Mouse (Mus musculus) heart, adult 11 months (tissue): ENCODE measurements around the gene Cavin3.
A peak's percentile ranks its signal among the peaks of the same experiment; 100 is the strongest.

ENCODE experiments used
- DNase-seq: peaks from one replicate; pipeline ENCODE4 v3.0.0; 2022

The Cavin3 gene

DNA sequence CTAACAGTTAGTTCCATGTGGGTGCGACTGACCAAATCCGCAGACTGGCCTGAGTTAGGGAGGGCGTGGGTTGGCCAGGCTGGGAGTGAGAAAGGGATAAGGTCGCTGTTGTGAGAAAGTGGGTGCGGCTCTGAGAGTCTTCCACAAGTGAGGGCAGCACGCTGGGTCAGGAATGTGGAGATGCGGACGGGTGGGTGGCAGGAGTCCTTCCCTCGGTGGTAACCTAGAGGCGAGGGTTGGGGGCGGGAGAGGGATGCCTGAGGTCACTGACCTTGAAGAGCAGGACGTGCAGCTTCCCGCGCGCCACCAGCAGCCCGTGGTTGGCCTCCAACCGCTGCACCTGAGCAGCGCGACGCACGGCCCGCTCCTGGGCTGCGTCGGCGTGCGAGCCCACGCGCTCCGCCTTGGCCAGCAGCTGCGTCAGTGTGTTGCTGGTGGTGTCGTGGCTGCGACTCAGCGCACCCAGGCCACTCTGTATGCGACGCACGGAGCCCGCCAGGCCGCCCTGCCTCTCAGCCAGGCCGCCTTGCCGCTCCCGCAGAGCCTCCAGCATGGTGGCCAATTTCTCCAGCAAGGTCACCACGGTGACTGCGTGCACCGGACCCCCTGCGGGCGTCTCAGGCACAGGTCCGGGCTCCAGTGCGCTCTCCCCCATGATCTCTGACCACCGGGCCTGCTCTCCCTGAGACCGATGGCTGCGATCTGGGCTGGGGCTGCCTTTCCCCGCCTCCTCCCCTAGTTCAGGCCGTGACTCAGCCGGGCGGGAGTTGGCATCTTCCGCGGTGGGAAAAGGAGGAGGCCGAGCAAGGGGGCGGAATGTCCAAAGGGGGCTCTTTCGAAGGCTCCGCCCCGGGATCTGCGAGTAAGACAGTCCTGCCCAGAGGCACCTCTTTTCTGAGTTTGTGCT, at the start of gene Cavin3:
Cavin3 (minus strand) TSS at position 796 of the 907 bp plus-strand sequence.
- peak; percentile 99 for DNase-seq

DNA sequence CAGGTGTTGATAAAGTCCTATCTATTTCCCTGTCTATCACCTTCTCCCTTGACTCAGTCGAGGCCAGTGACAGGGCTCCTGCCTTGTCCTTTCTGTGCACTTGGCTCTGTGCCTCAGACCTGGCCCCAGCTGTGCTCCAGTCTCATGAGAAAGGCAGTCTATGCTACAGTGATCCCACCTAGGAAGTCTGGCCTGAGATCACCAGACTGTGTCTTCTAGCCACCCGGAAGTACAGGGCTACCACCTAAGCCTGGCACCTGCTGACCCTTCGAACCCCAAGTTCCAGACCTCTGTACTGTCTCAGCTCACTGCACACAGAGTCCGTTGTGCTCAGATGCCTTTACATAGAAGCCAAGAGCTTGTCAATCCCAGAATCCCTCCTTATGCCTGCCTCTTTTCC, 46.0 kb upstream of the Cavin3 start:
- DNase-seq: peak; percentile 83

DNA sequence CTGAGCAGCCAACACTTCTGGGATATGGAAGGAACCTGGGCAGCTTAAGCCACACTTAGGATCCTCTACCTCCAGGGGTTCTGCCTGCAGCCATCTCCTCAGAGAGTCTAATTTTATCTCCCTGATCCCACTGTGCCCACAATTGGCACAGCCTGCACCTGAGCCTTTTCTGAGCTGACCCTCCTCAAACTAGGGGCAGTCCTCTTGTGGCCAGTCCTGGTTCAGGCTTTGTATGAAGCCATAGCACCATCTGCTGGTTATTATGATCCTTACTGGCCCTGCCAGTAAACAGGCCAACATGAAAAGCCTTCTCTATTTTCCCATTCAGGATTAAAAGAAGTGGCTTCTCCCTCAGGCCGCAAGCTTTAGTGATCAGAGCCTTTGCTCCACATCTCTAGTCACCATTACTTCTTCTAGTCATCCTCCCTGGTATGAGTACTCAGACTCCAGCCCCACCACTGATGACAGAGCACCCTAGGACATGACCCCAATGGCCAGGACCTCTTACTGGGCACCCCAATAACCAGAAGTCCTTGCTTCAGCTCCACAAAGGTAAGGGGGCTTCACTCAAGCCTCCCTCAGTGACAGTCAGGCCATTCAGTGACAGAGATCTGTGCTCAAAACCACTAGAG, 45.3 kb upstream of the Cavin3 start:
- peak; percentile 74 for DNase-seq

DNA sequence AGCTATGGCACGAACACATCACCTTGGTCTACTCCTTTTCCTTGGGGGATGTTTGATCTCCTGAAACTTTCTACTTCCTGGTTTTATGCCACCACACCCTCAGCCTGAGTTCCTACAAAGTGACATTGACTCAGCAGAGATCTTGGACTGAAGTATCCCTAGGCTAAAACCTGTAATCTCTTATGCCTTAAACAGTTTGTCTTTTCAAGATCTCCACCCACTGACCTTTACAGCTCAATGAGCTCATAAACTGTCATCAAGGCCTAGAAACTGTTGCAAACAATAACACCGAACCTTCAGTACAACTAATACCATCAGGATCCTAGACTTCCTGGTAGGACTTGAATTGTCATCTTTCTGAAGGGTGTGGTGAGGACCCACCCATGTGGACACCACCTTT, 42.1 kb upstream of the Cavin3 start:
- no peak for DNase-seq

DNA sequence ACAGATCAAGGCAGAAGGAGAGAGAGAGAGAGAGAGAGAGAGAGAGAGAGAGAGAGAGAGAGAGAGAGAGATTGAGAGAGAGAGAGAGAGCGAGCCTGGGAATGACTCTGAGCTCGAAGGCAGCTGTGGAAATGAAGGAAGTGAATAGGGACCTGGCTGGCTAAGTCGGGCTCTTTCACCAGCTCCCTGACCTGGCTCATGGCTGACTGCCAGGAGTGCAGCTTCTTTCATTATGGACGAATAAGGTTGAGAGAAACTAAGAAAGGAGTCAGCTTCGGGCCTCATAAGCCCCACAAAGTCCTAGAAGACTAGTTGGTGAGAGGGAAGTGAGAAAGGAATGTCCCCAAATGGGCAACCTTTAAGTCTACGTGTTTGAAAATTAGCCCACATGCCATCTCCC, 38.1 kb upstream of the Cavin3 start:
- DNase-seq: no peak

DNA sequence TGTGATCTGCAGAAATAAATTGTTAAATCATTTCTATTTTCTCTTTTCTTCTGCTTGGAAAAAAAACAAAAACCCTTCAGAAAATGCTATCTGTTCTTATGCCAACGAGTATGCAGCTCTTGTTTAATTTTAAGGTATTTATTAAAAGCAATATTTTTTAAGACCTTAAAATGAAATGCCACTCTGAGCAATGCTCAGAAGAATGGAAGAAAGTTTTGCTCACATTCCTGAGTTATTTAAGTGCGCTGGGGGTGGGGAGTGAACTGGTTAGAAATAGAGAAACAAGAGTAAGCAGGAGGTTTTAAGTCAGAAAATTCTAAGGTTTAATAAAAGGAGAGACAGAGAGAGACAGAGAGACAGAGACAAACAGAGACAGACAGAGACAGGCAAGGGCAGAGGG, 37.7 kb upstream of the Cavin3 start:
- DNase-seq: no peak

DNA sequence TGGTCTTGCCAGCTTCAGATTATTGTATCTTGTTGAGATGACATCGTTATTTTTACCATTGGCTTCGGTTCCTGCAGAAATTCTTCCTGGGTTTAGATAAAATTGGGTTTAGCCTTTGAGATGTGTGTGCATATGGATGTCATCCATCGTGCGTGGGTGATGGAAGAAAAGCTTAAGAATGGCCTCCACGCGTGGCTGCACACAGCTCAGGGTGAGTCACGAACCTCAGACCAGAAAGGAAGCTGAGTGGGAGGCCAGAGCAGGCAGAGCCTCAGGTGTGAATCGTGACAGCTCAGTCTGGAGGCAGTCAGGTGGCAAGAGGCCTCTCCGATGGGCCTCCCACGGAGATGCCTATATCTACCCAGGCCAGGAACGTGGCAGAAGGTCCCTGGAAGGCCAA, 37.2 kb upstream of the Cavin3 start:
- DNase-seq: peak; percentile 49

DNA sequence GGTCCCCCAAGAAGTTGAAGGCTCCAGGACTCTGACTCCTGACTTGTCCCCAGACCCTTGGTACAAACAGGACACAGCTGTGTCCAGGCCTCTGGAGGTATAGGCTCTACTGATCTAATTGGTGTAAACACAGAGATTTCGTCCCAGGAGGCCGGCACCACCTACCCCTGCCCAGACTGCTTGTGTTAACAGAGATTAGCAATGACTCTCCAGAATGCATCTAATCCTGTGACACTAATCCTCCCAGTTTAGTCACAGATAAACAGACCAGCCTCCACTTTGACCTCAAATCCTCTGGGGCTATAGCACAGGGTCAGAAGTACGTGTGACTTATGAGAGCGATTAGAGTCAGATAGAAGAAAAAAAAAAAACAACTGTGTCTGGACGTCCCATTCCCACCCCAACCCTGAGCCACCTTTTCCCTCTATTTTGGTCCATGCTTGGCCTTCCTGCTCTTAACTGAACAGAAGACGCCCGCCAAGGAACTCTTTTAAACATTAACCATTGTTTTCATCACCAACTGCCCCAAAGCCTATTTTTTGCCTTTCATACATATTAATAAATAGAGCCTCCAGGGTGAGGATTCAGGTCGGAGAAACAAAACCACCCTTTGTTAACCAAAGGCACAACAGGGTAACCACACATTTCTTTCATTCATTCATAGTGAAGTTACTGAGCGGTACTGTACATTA, 34.7 kb upstream of the Cavin3 start:
- no peak for DNase-seq

DNA sequence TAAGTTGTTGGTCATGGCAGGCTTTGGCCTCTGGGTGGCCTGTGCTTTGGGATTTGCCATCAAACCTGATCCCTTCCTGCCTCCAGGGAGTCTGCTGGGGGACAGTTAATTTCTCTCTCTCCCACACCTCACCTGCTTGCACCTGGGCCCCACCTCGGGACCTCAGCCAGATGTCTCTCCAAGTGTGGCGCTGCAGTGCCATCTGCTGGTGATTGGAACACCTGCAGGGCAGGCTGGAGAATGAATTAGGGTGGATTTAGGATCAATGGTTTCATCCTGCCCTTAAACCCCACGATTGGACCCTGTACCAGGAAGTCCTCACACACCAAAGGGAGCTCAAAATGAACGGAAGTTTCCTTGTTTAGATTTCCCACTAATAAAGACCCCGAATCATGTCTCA, 33.1 kb upstream of the Cavin3 start:
- peak; percentile 90 for DNase-seq

DNA sequence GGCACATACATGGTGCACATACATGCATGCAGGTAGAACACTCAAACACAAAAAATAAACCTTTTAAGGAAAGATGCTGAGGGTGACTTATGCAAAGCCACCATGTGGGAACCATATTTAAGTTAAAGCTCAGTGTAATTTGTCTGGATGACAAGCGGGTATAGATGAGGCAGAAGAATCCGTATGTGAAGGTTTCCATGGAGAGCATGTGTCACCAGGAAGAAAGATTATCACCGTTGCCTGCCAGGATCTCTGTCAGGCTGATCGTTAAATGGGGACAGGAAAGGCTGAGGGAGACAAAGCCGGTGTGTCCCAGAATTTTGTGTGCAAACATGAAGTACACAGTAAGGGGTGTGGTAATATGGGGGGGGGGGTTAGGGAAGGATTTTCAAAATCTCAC, 32.5 kb upstream of the Cavin3 start:
- no peak for DNase-seq

DNA sequence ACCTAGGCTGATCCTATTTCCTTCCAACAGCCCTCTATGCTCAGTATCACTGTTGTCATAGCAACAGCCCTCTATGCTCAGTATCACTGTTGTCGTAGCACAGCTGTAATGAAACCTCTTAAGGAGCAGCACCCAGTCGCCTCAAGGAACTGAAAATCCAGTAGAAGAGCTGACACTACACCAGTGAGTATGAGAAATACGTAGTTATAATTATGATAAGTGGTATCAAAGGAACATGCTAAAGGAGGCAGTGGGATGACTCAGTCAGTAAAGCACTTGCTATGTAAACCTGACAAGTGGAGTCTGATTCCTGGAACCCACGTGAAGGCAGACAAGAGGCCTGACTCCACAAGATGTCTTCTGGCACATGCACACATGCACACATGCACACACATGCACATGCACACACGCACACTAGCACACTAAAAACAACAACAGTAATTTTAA, 31.8 kb upstream of the Cavin3 start:
- DNase-seq: no peak

DNA sequence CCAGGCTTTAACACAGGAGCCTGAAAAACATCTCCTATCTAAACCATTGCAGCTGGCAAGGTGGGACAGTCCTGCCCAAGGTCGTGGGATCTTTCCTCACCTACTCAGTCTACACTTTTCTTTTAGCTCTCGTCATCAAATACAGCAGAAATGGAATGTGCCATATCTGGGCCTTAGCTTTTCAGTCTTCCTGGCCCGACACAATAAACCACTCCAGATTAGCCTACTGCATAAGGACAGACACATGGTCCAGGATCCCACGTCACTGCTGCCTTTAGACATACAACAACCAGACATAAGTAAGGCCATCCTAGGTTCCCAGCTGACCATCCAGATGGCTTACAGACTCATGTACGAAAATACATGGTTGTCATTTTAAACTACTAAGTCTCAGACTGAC, 28.0 kb upstream of the Cavin3 start:
- no peak for DNase-seq

DNA sequence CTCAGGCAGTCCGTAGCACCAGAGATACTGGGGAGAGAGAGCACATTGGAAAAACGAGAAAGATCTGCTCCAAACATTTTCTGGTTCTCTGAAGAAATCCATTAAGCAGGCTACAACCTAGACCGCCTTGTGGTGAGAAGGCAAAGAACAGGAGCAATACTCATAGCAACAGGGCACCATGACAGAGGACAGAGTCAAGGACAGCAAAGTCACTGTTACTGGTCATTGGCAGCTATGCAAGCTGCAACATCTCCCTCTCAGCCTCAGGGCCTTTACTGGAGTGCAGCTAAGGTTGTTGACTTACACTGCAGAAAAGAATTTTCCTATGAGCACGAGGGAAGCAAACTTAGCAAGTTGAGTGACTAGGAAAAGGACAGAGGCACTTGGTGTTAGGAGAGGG, 25.2 kb upstream of the Cavin3 start:
- DNase-seq: no peak

DNA sequence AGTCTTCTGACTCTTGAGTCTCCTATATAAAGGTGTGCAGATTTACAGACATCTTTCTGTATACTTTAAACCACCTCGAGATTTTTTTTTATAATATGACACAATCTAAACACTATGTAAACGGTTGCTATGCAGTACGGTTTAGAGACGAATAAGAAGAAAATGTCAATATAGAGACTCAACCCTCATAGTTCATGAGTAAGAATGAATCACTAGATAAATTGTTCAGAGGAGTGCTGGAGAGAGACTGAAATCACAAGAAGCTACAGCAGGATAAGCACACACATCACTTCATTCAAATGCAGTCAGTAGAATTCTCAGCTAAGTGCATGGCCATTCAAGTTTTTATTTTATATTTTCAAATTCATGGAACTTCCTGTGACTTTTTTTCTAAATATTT, 19.9 kb upstream of the Cavin3 start:
- no peak for DNase-seq

DNA sequence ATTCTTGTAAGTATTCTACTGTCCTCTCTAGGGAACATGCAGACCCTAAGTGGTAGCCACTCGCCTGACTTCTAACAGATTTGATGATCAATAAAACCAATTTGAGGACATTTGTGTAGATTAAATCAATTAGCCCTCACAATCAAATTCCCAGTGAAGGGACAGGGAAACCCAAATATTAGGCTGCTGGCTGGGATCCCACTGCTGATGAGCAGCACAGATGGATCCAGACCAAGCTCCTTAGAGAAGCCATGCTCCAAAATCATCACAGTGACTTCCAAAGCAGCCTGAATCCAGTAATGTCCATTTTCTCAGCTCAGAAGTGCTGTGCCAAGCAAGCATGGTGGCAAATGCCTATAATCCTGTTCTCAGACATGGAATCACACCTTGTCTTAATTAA, 17.6 kb upstream of the Cavin3 start:
- DNase-seq: no peak

DNA sequence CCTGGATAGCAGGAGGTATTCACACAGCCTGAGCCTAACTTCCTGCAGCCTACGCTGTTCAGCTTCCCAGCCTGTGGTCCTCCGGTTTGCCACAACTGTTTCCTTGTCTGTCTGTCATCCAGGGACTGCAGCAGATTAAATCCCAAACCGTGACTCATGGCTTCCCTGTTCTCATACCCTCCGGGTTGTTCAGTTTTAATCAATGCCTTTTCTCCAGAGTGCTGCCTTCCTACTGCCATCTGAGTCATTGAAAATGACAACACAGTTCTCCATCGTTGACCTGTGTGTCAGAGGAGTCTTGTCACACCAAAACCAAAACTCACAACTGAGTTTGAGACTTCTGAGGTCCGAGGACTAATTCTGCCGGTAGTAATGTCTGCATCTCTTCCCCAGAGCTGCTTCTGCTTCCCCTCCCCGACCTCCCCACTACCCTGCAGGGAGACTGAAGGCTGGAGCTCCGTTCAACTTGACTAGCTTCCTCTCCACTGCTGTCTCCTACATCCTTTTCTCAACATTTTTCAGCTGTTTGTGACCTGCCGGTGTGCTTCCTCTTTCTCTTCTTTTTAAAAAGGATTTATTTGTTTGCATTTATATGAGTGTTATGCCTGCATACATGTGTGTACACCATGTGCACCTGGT, 16.9 kb upstream of the Cavin3 start:
- DNase-seq: no peak

DNA sequence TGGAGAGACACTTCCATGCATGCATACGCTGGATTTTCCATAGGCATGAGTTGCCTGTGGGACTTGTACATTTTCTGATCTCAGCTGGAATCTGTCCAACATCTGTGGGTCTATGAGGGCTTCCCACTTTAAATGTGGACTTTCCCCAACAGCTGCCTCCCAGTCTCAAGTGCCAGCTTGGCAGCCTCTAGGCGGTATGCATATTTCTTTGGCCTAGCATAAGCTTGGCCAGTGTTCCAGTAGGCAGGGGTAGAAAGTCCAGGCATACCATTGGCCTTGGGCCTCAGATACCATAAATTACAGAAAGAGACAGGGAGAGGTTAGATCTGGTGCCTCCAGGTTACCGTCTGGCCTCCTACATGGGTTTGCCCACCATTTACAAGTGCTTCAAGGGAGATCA, 15.8 kb upstream of the Cavin3 start:
- peak; percentile 81 for DNase-seq

DNA sequence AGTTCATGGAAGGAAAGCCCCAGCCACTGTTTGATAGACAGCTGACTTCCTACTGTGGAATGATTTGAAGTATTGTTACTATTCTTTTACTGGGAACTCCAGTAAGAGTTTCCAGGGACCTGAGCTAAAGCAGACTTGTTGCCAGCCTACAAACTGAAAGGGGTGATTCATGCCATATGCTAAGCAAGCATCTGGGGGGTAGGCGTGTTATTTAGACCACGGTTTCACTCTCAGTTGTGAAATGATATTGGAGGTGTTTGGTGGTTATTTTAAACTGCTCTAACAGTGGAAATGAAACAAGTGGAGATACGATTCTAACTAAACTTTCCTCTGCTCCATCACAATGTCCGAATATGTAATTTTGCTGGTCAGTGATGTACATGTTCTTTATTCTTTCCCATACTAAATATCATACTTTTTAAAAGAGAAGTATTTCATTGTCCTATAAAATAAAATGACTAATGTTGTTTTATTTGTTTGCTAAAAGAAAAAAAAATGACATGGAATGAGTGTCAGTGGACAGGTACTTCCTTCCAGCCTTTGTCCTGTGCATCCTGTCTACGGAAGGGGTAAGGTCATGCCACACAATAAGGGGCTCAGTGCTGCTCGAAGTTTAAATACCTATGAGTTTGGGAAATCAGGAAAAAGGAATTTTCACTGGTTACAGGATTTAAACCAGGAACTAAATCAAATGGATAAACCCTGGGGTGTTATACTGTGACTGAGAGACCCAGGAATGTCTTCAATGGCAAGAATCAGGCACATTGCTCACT, 5.2 kb upstream of the Cavin3 start:
- peak; percentile 84 for DNase-seq

DNA sequence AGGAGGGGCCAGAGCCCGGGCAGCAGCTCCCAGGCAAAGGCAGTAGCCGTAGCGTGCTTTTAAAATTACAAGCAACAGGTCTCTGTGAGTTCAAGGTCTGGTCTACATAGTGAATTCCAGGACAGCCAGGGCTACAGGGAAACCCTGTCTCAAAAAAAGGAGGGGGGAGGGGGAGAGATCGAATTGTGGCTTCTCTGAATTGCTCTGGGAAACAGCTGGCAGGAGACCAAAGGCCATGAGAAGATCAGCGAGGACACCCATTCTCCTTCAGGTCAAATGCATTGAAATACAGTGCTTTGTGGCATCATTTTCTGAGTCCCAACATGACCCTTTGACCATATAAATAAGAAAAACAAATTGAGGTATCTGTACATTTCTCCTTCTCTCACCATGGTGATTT, 2.9 kb upstream of the Cavin3 start:
- DNase-seq: no peak

DNA sequence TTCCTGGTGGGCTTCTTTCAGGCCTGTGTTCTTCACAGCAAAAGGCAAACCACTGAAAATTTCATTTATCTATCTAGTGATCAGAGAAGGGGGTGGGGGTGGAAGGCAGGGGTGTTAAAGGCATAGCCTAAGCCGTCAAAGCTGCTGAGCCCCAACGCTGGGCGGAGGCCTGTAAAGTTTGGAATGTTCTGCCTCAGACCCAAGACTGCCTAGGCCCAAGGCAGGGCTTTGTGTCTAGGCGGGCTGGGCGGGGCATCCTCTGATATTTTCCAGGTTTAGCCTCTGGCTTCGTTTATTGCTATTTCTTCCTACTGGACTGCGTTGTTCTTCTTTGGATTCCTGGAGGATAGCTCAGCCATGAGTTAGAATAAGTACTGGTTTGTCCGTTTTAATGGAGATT, 326 bp upstream of the Cavin3 start:
- peak; percentile 98 for DNase-seq

DNA sequence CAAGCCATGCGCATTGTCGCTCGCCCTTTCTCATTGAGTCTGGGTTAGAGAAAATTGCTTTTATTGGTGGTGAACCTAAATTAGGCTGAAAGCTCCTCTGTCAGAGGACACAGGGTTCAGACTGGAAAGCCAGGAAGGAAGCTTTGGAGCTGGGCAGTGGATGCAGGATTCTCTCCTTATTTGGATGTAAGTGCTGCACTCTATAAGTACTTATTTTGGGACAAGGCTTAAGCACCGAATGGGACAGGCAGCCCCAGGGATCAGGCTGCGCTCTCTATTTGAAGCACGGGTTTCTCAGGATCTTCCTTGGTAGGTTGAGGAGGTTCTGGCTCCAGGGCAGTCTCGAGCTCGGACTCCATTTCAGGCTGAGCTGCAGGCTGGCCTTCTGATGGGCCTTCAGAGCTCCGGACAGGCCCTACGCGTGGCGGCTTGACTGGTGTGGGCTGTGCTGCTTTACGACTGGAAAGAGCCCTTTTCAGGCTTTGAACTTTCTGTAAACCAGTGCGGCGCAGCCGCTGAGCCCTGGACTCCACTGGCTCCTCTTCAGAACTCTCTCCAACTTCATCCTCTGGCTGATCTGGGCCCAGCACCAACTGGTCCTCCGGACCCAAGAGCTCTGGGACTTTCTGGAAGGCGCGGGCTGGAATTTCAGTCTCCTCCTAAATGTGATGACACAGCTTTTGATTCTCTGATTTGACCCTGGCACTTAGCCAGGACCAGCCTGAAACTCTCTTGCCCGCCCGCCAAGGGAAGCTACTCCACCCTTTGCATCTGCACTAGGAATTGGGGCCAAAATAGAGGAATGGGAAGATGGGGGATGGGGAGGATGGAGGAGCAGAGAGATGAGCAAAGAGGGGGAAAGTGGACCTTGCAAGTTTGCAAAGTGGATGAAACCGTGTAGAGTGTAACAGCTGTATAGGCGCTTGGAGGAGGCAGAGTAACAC, 1.3 kb downstream of the Cavin3 start:
- DNase-seq: peak; percentile 97
